Mouse (Mus musculus) cortical plate, adult 2 months (tissue): ENCODE measurements at regions not wholly inside any gene's neighbourhood (a gene's known extent, or its start where the extent isn't known, plus 50 kb on each side); places are given as distances from the start of the nearest gene placed in this dataset.

ENCODE experiments used
- CTCF ChIP-seq: fragments of 200-500 bp; IDR thresholded peaks from 2 replicates; pipeline ENCODE4 v1.5.1; 2011; ENCODE audit warnings: mild to moderate bottlenecking, control low read depth, low read length; ENCODE audit not compliant: insufficient read depth; ENCODE audit errors: extremely low read depth
- POLR2A ChIP-seq: fragments of 200-500 bp; IDR thresholded peaks from 2 replicates; pipeline ENCODE4 v1.6.1; 2011; ENCODE audit warnings: mild to moderate bottlenecking, low read length, control low read depth; ENCODE audit not compliant: insufficient read depth; ENCODE audit errors: extremely low read depth

DNA sequence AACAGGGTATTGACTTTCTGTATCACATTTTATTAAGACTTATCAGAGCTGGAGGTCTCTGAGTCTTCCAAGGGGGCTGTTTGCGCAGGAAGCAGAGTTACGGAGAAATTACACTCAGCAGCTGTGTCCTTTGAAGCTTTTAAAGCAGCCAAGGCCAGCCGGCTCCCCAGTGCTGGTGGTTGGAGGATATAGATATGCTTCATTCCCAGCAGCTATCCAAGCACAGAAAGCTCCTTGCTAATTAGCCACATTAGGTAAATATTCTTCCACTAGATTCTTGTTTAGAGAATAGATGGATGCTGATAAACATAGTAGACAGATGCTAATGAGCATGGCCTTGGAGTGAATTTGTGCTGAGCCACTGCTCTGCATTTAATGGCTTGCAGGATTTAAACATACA is 96.8 kb downstream of the Wscd1 start:
- no peak for TF ChIP-seq CTCF
- no peak for TF ChIP-seq POLR2A
